Mouse (Mus musculus) ES-E14 (cell line): ENCODE measurements at regions not wholly inside any gene's neighbourhood (a gene's known extent, or its start where the extent isn't known, plus 50 kb on each side); places are given as distances from the start of the nearest gene placed in this dataset.

Experiments used
- CHD2 ChIP-seq: IDR thresholded peaks from 2 replicates; pipeline ENCODE4 v1.6.1; 2014; ENCODE audit warnings: mild to moderate bottlenecking, low read depth, low read length, inconsistent platforms
- HCFC1 ChIP-seq: IDR thresholded peaks from 2 replicates; pipeline ENCODE4 v1.6.1; 2012; ENCODE audit warnings: low read length, inconsistent platforms, borderline replicate concordance; ENCODE audit not compliant: insufficient read depth
- MAFK ChIP-seq: IDR thresholded peaks from 2 replicates; pipeline ENCODE4 v1.6.1; 2014; ENCODE audit warnings: mild to moderate bottlenecking, low read depth, low read length, inconsistent platforms; ENCODE audit not compliant: insufficient read depth
- ZC3H11A ChIP-seq: IDR thresholded peaks from 2 replicates; pipeline ENCODE4 v1.6.1; 2012; ENCODE audit warnings: low read depth, mild to moderate bottlenecking, inconsistent platforms, low read length, borderline replicate concordance
- ZNF384 ChIP-seq: IDR thresholded peaks from 2 replicates; pipeline ENCODE4 v1.6.1; 2012; ENCODE audit warnings: low read depth, low read length, inconsistent platforms

- TF ChIP-seq ZC3H11A (no peak), MAFK (no peak), ZNF384 (no peak), HCFC1 (no peak), CHD2 (no peak)
Observed at GRCm38 (mm10) chr13:59238696-59239095, 346.3 kb downstream of the Agtpbp1 start.
